Mouse (Mus musculus): ENCODE data around the gene Gm38655. TPM values are rescaled to one million over a fixed set of nuclear protein-coding genes. Genes with fewer than 3 reads are reported as not detected.
"Not testable (repeated sequence)": the region's sequence is repeated elsewhere in the genome, so short reads cannot be mapped to it uniquely, and the experiment has no call there.

Gm38655 gene
- polyA plus RNA-seq, 1 experiment from 2014 or later, result not detected

DNA sequence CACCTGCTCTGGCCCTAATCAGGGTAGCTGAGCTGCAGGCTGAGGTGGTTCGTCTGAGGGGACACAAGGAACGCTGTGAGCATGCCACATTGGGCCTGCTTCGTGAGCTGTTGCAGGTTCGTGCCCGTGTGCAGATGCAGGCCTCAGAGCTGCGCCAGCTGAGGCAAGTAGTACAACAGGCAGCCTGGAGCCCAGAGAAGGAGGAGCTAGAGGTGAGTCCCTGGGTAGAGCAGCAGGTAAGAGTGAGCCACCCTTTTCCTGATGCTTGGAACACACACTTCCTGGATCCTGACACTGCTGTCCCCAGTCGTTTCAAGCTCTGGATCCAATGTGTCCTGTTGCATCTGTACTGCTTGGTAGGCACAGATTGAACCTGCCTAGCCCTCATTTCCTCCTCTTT is 11.9 kb downstream of the Gm38655 start:
- 0 out of 2 replicates have a peak, but pooled peaks cover 2% of the 10 kb centered on the region for H3K4me1 ChIP-seq
- no peaks in the 10 kb centered on the region for H3K27me3 ChIP-seq
- H3K4me2 ChIP-seq, result no peak overlapping the region
- ATAC-seq (ENCODE audit: insufficient number of reproducible peaks, low FRiP score, low TSS enrichment, low read depth), result no peak
- H3K9ac ChIP-seq, result no peak overlapping the region
- H3K4me3 ChIP-seq, result no peak overlapping the region
- H3K36me3 ChIP-seq, result peaks cover 34% of the 10 kb centered on the region
- 65% methylated on average over 7 of the region's 7 CpGs for WGBS
- no peak overlapping the region for H3K27ac ChIP-seq
- H3K9me3 ChIP-seq, result no peaks in the 10 kb centered on the region

DNA sequence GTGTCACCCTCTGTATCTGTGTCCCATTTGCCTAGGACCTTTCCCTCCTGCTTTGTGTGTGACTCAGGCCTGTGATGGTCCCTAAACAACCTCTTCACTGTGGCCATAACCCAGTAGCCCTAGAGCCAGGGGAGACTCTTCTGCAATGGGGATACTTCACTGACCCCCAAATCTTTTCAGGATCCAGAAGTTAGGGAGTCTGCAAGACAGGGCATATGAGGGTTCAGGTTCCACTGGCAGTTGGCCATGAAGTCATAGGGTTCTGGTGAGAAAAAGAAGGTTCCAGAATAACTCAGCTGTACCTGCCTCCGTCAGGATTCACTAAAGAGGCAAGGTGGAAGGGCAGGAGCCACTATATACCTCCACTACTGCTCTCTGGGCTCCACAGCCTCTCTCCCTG is 13.1 kb downstream of the Gm38655 start, which contains the start of gene Ccdc154:
Gene Ccdc154, plus strand, starts transcription at position 301 of the 400 bp plus-strand sequence.
- Histone ChIP-seq H3K9ac (no peak within 1 kb of the TSS), H3K4me3 (no peak within 1 kb of the TSS), H3K27me3 (no peaks in the 10 kb centered on the region), H3K27ac (no peak within 1 kb of the TSS), H3K9me3 (no peaks in the 10 kb centered on the region), H3K4me2 (no peak within 1 kb of the TSS), H3K4me1 (0 out of 2 replicates have a peak, but pooled peaks cover 2% of the 10 kb centered on the region), H3K36me3 (peaks cover 40% of the 10 kb centered on the region)
- 95% methylated on average over 1 of the region's 1 CpGs for WGBS
- no peak for ATAC-seq (ENCODE audit: insufficient number of reproducible peaks, low FRiP score, low TSS enrichment, low read depth)

DNA sequence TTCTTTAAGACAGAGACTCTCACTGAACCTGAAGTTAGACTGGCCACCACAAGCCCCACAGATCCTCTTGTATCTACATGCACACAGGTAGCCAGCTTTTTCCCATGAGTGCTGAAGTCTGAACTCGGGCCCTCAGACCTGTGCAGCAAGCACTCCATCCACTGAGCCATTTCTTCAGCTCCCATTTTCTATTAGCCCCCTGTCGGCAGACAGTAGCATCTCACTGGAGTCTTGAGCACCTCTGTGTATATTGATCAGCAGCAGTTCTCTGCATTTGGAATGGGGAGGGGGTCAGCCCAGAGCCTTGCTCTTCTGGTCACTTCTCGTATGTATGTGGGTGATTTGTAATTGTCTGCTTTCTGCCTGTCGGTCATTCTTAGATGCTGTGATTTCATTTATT is 35.3 kb downstream of the Gm38655 start:
- Histone ChIP-seq H3K36me3 (peaks cover 25% of the 10 kb centered on the region), H3K9ac (no peak overlapping the region), H3K27ac (no peak overlapping the region), H3K27me3 (no peaks in the 10 kb centered on the region), H3K4me1 (peaks cover 7% of the 10 kb centered on the region; the same call in 1 of the 2 replicates), H3K4me3 (no peak overlapping the region), H3K9me3 (no peaks in the 10 kb centered on the region), H3K4me2 (no peak overlapping the region)
- no peak for ATAC-seq (ENCODE audit: insufficient number of reproducible peaks, low FRiP score, low TSS enrichment, low read depth)
- WGBS, result 69% methylated on average over 4 of the region's 4 CpGs

DNA sequence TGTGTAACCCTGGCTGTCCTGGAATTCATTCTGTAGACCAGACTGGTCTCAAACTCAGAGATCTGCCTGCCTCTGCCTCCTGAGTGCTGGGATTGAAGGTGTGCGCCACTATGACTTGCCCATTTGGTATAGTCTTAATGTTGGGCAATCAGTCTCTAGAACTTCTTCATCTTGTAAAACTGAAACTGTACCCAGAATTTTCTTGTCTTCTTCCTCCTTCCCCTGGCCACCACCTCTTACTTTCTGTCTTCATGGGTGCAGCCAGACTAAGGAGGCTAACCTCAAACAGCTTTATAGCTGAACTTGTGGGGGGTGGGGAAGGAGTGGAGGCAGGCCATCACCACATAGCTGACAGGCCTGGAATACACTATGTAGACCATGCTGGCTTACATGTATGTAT is 36.5 kb downstream of the Gm38655 start:
- Histone ChIP-seq H3K27ac (no peak overlapping the region), H3K9ac (no peak overlapping the region), H3K27me3 (no peaks in the 10 kb centered on the region), H3K4me3 (no peak overlapping the region), H3K36me3 (peaks cover 17% of the 10 kb centered on the region), H3K9me3 (no peaks in the 10 kb centered on the region), H3K4me1 (peaks cover 15% of the 10 kb centered on the region), H3K4me2 (no peak overlapping the region)
- ATAC-seq (ENCODE audit: insufficient number of reproducible peaks, low FRiP score, low TSS enrichment, low read depth), result no peak
- WGBS, result 100% methylated on average over 1 of the region's 1 CpGs

DNA sequence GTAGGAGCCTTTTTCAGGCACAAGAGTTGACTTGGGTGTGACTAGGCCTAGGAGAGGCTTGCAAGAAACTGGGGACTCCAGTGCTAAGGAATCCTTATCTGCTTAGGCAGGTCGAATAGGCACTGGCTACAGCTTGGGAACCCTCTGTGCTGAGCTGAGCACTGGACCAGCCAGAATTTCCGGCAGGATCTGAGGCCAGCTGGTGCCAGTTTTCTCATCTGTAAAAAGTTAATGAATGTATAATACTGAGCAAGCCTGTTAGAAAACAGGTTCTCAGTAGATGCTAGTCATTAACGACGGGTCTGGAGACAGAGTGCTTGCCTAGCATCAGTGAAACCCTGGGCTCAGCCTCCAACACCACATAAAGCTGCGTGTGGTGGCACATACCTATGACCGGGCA is 39.6 kb downstream of the Gm38655 start:
- Histone ChIP-seq H3K27ac (no peak overlapping the region), H3K9ac (no peak overlapping the region), H3K4me3 (no peak overlapping the region), H3K4me1 (peaks cover 19% of the 10 kb centered on the region), H3K4me2 (no peak overlapping the region), H3K36me3 (peaks cover 10% of the 10 kb centered on the region; the same call in 1 of the 2 replicates), H3K27me3 (no peaks in the 10 kb centered on the region), H3K9me3 (no peaks in the 10 kb centered on the region)
- no peak for ATAC-seq (ENCODE audit: insufficient number of reproducible peaks, low FRiP score, low TSS enrichment, low read depth)
- WGBS, result 70% methylated on average over 6 of the region's 6 CpGs

DNA sequence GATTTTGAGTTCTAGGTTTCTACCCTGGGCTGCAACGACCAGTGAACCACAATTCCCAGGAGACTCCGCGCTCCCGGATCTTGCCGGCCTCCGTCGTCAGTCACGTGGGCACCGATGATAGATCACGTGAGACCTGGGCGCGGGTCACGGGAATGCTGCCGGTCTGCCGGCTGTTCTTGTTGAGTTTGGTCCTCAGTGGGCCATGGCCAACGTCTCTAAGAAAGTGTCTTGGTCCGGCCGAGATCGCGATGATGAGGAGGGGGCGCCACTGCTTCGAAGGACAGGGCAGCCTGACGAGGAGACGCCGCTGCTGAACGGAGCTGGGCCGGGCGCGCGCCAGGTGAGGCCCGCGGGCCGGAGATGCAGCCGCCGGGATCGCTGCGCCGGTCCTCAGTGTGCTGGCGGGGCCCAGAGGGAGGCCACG is 42.0 kb downstream of the Gm38655 start, which contains the start of gene Clcn7:
Gene Clcn7, plus strand, starts transcription at position 117 of the 424 bp plus-strand sequence.
- WGBS, result under 1% methylated on average over 40 of the region's 40 CpGs
- Histone ChIP-seq H3K27ac (0 out of 2 replicates have a peak within 1 kb of the TSS, but pooled peaks have one; percentile 38), H3K27me3 (no peaks in the 10 kb centered on the region), H3K4me1 (peaks cover 19% of the 10 kb centered on the region), H3K9ac (peak within 1 kb of the TSS; percentile 68), H3K4me2 (peak within 1 kb of the TSS; percentile 68), H3K4me3 (peak within 1 kb of the TSS; percentile 74), H3K36me3 (peaks cover 10% of the 10 kb centered on the region; the same call in 1 of the 2 replicates), H3K9me3 (no peaks in the 10 kb centered on the region)
- ATAC-seq (ENCODE audit: insufficient number of reproducible peaks, low FRiP score, low TSS enrichment, low read depth), result peak; percentile 88

DNA sequence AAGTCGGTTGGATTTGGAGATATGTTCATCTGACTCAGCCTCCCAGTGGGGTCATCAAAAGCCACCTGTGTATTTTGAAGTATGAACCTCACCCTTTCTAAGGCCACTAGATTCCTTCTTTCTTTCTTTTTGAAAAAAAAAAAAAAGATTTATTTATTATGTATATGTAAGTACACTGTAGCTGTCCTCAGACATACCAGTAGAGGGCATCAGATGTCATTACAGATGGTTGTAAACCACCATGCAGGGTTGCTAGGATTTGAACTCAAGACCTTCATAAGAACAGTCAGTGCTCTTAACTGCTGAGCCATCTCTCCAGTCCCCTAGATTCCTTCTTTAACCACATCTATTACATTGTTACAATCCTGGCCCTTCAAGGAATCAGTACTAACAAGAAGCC is 45.2 kb downstream of the Gm38655 start:
- Histone ChIP-seq H3K4me3 (no peak overlapping the region), H3K9ac (no peak overlapping the region), H3K4me1 (peaks cover 12% of the 10 kb centered on the region), H3K27ac (no peak overlapping the region), H3K4me2 (no peak overlapping the region), H3K27me3 (no peaks in the 10 kb centered on the region), H3K36me3 (no peaks in the 10 kb centered on the region), H3K9me3 (no peaks in the 10 kb centered on the region)
- 78% methylated on average over 1 of the region's 1 CpGs for WGBS
- ATAC-seq (ENCODE audit: insufficient number of reproducible peaks, low FRiP score, low TSS enrichment, low read depth), result no peak

DNA sequence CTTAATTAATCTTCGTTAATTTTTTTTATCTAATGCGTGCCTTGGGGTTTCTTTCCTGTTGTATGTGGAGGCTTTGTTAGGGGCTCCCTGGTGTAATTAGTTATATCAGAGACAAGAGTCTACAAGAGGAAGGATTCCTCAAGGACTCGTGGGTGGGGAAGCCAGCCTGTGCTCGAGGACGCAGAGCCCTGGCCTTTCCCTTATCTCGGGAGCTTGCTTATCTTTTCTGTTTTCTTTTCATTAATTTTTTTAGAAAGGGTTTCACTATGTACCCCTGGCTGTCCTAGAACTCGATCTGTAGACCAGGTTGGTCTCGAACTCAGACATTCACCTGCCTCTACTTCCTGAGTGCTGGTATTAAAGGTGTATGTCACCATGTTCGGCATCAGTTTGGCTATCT is 47.6 kb downstream of the Gm38655 start:
- 79% methylated on average over 9 of the region's 9 CpGs for WGBS
- Histone ChIP-seq H3K9me3 (no peaks in the 10 kb centered on the region), H3K9ac (no peak overlapping the region), H3K27me3 (0 out of 2 replicates have a peak, but pooled peaks cover 4% of the 10 kb centered on the region), H3K4me1 (no peaks in the 10 kb centered on the region; the same call in 1 of the 2 replicates), H3K4me3 (no peak overlapping the region), H3K4me2 (no peak overlapping the region), H3K27ac (no peak overlapping the region), H3K36me3 (no peaks in the 10 kb centered on the region)
- no peak for ATAC-seq (ENCODE audit: insufficient number of reproducible peaks, low FRiP score, low TSS enrichment, low read depth)

DNA sequence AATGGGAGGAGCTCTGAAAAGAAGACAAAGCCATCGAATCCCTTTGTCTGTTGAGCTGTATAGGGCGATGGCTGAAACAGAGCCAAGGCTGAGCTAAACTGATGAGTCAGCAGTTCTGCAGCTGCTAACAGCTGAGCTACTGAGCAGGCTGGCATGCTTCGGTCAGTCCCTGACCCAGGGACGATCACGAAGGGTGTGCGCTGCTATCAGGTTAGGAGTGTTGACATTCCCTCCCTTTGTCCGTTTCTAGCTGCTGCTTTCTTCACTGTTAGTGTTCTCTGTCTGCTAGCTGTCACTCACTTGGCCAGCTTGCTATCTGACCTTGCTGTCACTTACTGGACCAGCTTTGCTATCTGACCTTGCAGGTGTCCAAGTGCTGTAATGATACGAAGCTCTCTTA is 48.2 kb downstream of the Gm38655 start:
- Histone ChIP-seq H3K36me3 (no peaks in the 10 kb centered on the region), H3K9ac (no peak overlapping the region), H3K4me1 (no peaks in the 10 kb centered on the region; the same call in 1 of the 2 replicates), H3K4me2 (no peak overlapping the region), H3K27me3 (0 out of 2 replicates have a peak, but pooled peaks cover 6% of the 10 kb centered on the region), H3K9me3 (no peaks in the 10 kb centered on the region), H3K4me3 (no peak overlapping the region), H3K27ac (no peak overlapping the region)
- 62% methylated on average over 8 of the region's 8 CpGs for WGBS
- ATAC-seq (ENCODE audit: insufficient number of reproducible peaks, low FRiP score, low TSS enrichment, low read depth), result no peak

DNA sequence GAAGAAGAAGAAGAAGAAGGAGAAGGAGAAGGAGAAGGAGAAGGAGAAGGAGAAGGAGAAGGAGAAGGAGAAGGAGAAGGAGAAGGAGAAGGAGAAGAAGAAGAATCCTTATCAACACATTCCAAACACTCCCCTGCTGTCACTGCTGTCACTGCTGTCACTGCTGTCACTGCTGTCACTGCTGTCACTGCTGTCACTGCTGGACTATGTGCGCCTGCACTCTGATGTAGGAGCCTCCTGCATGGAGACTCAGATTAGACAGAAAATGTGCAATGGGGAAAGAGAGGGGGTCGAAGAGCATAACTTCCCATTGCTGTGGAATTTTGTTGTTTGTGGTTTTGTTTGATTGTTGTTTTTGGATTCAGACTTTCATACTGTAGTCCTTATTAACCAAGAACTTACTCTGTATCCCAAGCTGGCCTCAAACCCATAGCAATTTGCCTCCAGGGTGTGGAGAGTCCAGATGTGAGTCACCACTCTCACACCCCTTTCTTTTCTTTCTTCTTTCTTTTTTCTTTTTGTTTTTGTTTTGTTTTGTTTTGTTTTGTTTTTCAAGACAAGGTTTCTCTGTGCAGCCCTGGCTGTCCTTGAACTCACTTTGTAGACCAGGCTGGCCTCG is 49.7 kb downstream of the Gm38655 start:
- H3K9ac ChIP-seq; H3K4me3 ChIP-seq; H3K4me2 ChIP-seq; H3K27ac ChIP-seq; ATAC-seq (ENCODE audit: insufficient number of reproducible peaks, low FRiP score, low TSS enrichment, low read depth); H3K9me3 ChIP-seq; H3K36me3 ChIP-seq; H3K4me1 ChIP-seq; H3K27me3 ChIP-seq: not testable (repeated sequence)
- WGBS, result 76% methylated on average over 3 of the region's 3 CpGs

DNA sequence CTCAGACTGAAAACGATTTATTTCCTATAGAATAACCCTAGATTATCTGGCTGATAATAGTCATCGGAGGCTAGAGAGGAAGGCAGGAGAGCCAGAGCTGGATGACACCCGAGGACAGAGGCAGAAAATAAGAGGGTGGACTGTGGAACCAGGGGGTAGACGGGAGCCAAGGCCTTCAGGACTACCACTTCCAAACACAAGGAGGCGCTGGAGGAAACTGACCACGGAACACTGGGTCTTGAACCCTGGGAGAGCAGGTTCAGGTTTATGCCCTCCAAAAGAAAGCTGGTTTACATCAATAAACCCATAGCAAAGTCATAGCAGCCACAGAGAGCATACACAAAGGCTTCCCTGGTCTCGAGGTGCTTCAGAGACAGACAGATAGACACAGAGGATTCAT is 51.3 kb downstream of the Gm38655 start:
- Histone ChIP-seq H3K4me1 (no peaks in the 10 kb centered on the region; the same call in 1 of the 2 replicates), H3K36me3 (no peaks in the 10 kb centered on the region), H3K4me3 (no peak overlapping the region), H3K27me3 (0 out of 2 replicates have a peak, but pooled peaks cover 6% of the 10 kb centered on the region), H3K27ac (no peak overlapping the region), H3K4me2 (no peak overlapping the region), H3K9ac (no peak overlapping the region), H3K9me3 (no peaks in the 10 kb centered on the region)
- WGBS, result 30% methylated on average over 7 of the region's 7 CpGs
- no peak for ATAC-seq (ENCODE audit: insufficient number of reproducible peaks, low FRiP score, low TSS enrichment, low read depth)
